Mouse (Mus musculus): ENCODE measurements at regions not wholly inside any gene's neighbourhood (a gene's known extent, or its start where the extent isn't known, plus 50 kb on each side); places are given as distances from the start of the nearest gene placed in this dataset.

DNA sequence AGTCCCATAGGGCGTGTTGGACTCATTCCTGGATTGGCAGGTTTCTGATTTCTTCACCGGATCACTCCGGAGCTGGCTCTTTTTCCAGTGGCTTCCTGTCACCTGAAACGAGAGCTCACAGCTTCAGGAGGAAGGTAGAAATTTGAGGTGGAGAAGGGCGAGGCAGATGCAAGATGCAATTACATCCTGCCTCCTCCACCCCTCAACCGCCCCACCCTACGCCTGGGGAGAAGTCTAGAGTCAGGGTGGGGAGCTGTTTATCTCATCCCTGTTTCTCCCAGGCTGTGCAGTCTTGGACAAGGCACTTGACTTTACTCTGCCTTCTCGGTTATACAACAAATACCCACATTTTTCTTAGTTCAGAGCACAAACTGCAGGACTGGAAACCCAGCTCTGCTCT, 302.8 kb upstream of the Klf3 start:
- DNase-seq = no peak

DNA sequence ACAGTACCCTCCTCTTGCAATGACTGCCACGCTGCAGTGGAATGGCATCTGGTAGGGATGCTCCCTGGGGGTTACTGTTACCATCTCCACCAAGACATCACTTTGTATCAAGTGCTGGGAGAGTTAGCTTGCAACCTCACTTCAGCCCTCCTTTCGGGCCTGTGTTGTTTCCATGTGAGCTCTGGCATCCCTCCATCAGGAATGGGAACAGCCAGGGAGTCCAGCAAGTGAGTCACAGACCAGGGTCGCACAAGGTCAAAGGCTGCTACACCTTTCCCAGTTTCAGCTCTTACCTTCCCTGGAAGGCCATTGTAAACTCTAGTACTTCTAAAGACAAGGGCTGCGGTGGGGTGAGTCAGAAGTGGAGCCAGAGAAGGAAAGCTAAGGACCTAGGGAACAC, 302.3 kb upstream of the Klf3 start:
- peak; percentile 28 for DNase-seq

DNA sequence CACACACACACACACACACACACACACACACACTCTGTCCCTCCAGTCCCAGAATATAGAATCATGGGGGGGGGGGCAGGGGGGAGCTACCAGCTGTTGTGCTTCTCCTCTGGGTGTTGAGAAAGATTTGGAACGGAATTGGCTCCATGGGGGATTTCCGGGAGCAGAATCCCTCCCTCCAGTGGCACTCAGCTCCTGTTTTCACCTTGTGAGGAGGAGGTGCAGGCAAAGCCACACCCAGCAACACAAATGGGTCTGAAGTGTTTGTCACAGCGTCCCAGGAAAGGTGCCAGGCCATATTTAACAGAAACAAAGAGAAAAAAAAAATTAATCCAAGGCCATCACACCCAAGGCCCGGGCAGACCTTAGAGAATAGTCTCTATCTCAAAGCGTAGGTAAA, 301.4 kb upstream of the Klf3 start:
- no peak for DNase-seq

DNA sequence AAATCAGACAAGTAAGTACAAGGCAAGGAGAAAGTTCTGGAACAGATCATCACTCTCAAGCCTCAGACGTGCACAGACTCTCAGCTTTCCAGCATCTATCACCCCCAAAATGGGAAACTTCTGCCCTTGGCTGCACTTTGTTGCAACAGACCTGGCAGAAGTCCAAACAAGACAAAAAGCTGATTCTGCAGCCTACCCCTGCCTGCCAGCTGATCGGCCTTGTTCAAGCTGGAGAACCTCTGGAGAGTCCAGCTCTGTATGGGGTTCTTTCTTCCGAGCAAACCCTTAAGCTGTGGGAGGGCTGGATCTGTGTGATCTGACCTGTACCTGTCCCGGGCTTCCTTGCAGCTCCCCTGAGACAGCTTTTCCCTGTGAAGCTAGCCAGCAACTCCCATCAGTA, 299.7 kb upstream of the Klf3 start:
- DNase-seq = peak; percentile 57

GRCm38 (mm10) chr5:64504507-64504906, 298.7 kb upstream of the Klf3 start:
- DNase-seq = peak; percentile 15

DNA sequence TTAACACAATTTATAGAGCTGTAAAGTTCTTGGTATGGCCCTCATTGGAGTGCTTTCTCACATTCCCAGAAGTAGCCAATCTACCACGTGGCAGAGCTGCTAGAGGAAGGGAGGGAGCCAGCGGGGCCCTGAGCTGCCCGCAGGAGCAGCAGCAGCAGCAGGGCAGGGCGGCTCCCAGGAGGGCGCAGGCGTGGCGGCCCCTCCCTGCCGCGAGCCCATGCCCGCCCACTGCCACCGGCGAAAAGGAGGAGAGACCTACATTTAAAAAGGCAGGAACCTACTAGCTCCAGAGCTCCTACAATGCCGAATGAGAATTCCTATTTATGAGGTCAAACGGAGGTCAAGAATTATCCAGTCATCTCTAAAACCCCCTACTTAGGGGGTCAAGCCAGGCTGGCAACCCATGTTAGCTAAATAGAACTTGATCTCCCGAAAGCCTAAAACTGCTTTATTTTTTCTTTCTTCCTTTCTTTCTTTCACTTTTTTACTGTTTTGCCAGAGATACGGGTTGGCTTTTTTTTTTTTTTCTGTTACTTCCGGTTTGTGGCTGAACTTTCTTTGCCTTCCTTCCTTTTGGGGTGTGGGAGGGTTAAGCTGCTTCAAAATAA, 297.9 kb upstream of the Klf3 start:
- peak; percentile 78 for DNase-seq

DNA sequence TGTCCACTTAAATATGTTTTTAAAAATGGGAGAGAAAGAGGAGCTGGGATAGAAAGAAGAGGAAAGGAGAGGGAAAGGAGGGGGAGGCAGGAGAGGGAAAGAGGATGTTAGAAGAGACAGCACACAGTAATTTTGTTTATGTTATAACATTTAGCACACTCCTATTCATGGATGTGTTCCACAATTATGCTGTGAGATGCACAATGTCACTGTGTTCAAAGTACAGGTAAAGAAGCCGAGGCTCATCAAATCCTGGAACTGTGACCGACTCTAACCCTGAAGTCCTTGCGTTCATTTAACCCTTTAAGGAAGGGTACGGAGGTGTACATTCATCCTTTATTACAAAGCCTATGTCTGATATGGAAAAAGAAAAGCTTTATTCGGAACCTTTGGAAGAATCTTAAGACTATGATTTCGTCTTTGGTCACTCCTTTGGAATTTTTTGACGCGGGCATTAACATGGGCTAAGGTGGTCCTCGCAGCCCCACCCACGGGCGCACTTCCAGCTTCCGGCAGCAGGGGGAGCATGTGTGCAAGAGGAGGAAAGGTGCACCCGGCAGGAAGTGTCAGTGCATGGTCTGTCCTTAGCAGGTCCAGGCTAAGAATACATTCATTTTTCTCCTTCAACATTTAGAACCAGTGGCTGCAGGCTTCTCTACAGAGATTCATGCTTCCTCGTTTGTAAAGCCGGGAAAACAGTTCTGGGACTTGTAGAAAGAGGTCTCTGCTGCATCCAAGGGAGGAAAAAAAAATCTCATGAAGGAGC, 297.2 kb upstream of the Klf3 start:
- peak; percentile 86 for DNase-seq

DNA sequence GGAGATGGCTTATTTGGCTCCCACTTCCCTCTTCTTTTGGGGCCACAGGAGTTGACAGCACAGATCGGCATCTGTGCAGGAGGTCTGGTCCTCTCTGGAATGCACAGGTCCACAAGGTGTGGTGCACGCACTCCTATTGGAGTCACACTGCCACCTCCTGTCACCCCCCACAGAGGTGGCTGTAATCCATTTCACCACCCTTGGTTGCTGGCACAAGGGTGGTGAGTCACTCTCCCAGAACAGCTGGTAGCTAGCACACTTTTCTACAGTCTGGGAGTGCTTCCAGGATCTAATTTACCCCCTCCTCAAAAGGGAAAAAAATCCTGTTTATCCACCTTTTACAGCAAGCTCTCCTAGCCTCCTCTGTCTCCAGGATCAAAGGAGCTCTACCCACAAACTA, 294.6 kb upstream of the Klf3 start:
- no peak for DNase-seq

- peak; percentile 22 for DNase-seq
Measured at GRCm38 (mm10) chr5:64513155-64513945, 289.8 kb upstream of the Klf3 start.

DNA sequence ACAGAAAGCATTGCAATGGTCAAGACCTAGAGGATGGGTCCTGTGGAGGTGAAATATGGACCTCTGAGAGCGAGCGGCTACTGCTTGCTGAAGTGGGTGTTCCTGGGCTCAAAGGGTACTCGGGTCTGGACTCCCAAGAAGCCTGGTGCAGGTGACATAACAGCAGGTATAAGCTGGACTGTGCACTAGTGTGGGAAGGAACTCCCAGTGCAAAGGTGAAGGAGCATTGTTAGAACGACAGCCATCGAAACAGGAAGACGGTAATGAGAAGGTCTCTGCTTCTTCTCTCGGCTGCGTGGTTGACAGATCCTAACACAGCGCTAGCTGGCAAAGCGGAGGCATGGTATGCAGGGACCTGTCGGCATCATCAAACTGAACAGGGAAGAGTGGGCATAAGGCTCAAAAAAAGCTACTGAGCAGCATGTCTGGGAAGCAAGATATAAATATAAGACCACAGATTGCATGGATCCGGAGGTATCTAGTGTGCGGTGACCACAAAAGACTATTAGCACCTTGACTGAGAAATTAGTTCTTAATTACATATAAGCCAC, 287.0 kb upstream of the Klf3 start:
- DNase-seq = no peak

DNA sequence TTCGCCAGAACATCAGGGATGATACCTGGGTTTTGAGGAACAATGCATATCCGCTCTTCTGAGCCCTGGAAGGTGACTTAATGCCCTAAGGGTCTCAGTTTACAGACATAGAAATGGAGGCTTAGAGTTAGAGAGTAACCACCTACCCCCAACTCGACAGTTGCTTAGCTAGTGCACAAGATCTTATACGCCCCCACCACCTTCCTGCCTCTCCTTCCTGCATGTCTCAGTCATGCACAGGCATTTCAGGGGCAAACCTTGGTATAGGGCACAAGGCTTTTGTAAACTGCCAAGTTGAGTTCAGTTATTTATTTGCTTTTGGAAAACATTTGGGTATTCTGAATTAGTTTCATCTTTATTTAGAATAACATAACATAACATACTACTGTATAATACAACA, 285.9 kb upstream of the Klf3 start:
- no peak for DNase-seq

GRCm38 (mm10) chr5:64517835-64518234, 285.4 kb upstream of the Klf3 start:
- peak; percentile 57 for DNase-seq

GRCm38 (mm10) chr5:64519036-64519435, 284.2 kb upstream of the Klf3 start:
- no peak for DNase-seq

- no peak for DNase-seq
Measured at GRCm38 (mm10) chr5:64519731-64520130, 283.5 kb upstream of the Klf3 start.

GRCm38 (mm10) chr5:64521401-64521800, 281.8 kb upstream of the Klf3 start:
- no peak for DNase-seq

- DNase-seq = no peak
Measured at GRCm38 (mm10) chr5:64521969-64522368, 281.2 kb upstream of the Klf3 start.

GRCm38 (mm10) chr5:64526521-64526920, 276.7 kb upstream of the Klf3 start:
- DNase-seq = no peak

DNA sequence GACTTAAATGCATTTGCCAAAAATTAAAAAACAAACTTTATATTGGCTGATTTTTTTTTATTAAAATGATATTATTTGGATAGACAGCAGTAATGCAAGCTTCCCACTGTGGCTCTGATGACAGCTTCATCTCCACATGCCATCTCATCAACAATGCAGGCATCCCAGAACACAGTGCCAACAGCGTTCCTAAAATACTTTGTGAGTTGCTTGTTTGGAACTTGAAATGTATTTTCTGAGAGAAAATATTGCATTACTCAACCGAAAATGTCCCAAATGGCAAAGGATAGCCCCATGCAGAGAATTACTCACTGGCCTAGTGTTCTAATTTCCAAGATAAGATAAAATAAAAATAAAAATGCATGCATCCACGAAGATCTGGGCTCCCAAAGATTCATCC, 275.2 kb upstream of the Klf3 start:
- DNase-seq = no peak

DNA sequence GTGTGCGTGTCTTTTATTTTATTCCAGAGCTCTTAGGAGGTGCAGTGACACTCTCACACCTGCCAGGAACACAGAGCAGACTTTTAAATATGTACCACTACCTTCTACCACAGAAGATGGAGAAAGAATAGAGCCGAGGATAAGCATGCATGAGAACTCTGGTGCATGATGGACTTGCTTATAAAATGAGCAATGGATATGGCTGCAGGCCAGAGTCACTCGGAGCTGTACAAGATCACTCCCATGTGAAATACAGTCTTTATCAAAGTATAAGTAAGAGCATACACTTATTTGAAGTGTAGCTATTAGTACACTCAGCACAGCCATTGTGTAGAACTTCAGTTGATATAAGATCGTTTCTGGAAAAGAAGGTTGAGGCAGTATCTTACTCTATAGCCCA, 268.8 kb upstream of the Klf3 start:
- DNase-seq = no peak

- no peak for DNase-seq
Measured at GRCm38 (mm10) chr5:64534947-64535346, 268.2 kb upstream of the Klf3 start.

GRCm38 (mm10) chr5:64535546-64535945, 267.6 kb upstream of the Klf3 start:
- no peak for DNase-seq

DNA sequence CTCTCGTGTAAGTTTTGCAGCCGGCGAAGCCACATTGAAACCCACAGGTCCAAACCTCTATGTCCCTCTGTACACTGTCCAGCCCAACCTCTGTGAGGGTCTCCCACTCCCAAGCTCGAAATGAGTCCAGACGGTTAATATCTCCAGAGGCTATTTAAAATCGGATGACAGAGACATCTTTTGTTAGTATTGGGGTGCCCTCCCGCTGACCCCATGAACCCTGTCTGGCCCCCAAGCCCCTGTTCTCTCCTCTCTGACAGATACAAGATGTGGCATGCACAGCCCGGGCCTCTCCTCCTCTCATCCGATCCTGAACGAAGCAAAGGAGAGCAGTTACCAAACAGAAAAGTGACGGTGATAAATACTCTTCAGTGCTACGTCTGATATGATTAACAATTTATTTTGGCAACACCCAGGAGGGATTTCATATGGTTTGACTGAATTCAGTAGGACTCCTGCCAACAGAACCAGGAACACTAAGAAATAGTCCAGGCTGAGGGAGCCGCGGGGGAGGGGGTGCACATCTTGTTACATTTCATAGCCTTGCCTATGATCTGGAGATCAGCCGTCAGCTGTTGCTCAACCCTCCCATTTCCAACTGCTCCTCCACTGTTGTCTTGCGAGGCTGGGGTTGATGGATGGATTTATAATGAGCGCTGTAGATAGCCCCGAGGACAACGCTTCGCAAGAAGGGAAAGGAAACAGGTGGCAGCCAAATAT, 266.6 kb upstream of the Klf3 start:
- peak; percentile 27 for DNase-seq
